Mouse (Mus musculus) midbrain, embryonic 11.5 days (tissue): ENCODE results near the gene Adam19. TPM values are rescaled to one million over a fixed set of nuclear protein-coding genes. Genes with fewer than 3 reads are reported as not detected.

Source experiments
- ATAC-seq: fragments of 200-750 bp; cut with Nextera tagmentation; 2 replicates; pipeline ENCODE4 v1.8.0; 2017; ENCODE audit warnings: moderate TSS enrichment, moderate library complexity; ENCODE audit not compliant: low FRiP score
- DNase-seq: peaks from one replicate; pipeline ENCODE4 v3.0.0; 2015; ENCODE audit warnings: low spot score; ENCODE audit errors: missing footprints
- H3K27ac ChIP-seq: fragments of 300-500 bp; sonication (generic); 2 replicates; pipeline ENCODE4 v1.5.1; 2014; ENCODE audit warnings: low read depth, low read length
- H3K27me3 ChIP-seq: fragments of 300-500 bp; sonication (generic); 2 replicates; pipeline ENCODE4 v1.6.1; 2014; ENCODE audit warnings: mild to moderate bottlenecking, low read length, moderate library complexity, mixed read lengths; ENCODE audit not compliant: control insufficient read depth, insufficient read depth
- H3K36me3 ChIP-seq: fragments of 300-500 bp; sonication (generic); 2 replicates; pipeline ENCODE4 v1.6.1; 2014; ENCODE audit warnings: mild to moderate bottlenecking, low read length, moderate library complexity, mixed read lengths; ENCODE audit not compliant: control insufficient read depth, insufficient read depth
- H3K4me1 ChIP-seq: fragments of 300-500 bp; sonication (generic); 2 replicates; pipeline ENCODE4 v1.6.1; 2014; ENCODE audit warnings: low read length; ENCODE audit not compliant: control insufficient read depth, insufficient read depth
- H3K4me2 ChIP-seq: fragments of 300-500 bp; sonication (generic); 2 replicates; pipeline ENCODE4 v1.6.1; 2014; ENCODE audit warnings: mild to moderate bottlenecking, moderate library complexity
- H3K4me3 ChIP-seq: fragments of 300-500 bp; sonication (generic); 2 replicates; pipeline ENCODE4 v1.5.1; 2014; ENCODE audit warnings: low read depth, low read length
- H3K9ac ChIP-seq: fragments of 300-500 bp; sonication (generic); 2 replicates; pipeline ENCODE4 v1.6.1; 2014; ENCODE audit warnings: low read length
- H3K9me3 ChIP-seq: fragments of 300-500 bp; sonication (generic); 2 replicates; pipeline ENCODE4 v1.6.1; 2016; ENCODE audit warnings: low read length; ENCODE audit not compliant: control insufficient read depth
- WGBS: fragments of 180-500 bp; shearing (Covaris S2); extraction: QIAGEN DNeasy Blood & Tissue Kit; methylation state at CpG from one replicate; pipeline ENCODE4 v1.1.7; 2014; 5-methylcytosine and 5-hydroxymethylcytosine counted together
- polyA plus RNA-seq: library from polyadenylated mRNA; unstranded; fragments of >200 nt; fragmentation: Nextera tagmentation; extraction: Ambion mirVana; gene quantifications from 2 replicates; pipeline ENCODE4 v1.2.1, GENCODE M21; 2014

Gene Adam19
- polyA plus RNA-seq, 1 experiment from 2014 or later = 6.1 TPM

GRCm38 (mm10) chr11:46077304-46077703, 21.5 kb downstream of the Adam19 start:
- Histone ChIP-seq H3K27ac (no peak overlapping the region), H3K27me3 (no peaks in the 10 kb centered on the region), H3K4me1 (no peaks in the 10 kb centered on the region), H3K9ac (no peak overlapping the region), H3K4me2 (no peak overlapping the region), H3K4me3 (no peak overlapping the region), H3K36me3 (no peaks in the 10 kb centered on the region), H3K9me3 (no peaks in the 10 kb centered on the region)
- ATAC-seq (no peak), DNase-seq (no peak)
- WGBS = 92% methylated on average over 5 of the region's 5 CpGs

DNA sequence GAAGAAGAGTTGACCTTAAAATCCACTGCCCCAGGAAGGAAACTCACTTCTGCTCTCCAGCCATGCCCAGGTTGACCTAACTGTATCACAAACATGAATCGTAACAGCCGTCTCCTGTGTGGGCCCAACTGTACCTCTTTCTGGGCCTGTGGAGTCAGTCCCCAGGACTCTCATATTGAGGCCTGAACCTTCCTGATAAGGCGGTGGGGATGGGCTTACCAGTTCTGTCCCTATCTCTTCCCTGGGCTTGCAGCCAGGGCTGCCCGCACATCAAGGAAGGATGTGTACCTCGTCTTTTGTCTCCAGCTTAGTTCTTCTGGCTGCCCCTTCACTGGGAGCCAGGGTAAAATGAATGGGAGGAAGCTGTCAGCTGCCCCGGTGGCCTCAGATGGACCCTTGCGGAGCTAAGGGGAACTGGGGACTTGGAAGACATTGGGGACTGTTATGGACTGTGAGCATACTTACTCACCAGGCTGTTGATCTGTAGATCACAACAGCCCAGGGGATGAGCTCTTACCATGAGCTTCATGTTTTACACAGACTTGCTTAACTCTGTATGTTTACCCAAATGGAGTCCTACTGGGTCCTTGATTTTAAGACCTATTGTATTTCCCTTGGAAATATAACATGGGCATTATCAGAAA, 22.1 kb downstream of the Adam19 start:
- DNase-seq (no peak), ATAC-seq (no peak)
- Histone ChIP-seq H3K9me3 (no peaks in the 10 kb centered on the region), H3K4me2 (no peak overlapping the region), H3K4me1 (no peaks in the 10 kb centered on the region), H3K27ac (no peak overlapping the region), H3K36me3 (no peaks in the 10 kb centered on the region), H3K9ac (no peak overlapping the region), H3K27me3 (no peaks in the 10 kb centered on the region), H3K4me3 (no peak overlapping the region)
- 90% methylated on average over 7 of the region's 7 CpGs for WGBS

- Histone ChIP-seq H3K9me3 (no peaks in the 10 kb centered on the region), H3K4me1 (no peaks in the 10 kb centered on the region), H3K4me3 (no peak overlapping the region), H3K4me2 (no peak overlapping the region), H3K9ac (no peak overlapping the region), H3K36me3 (no peaks in the 10 kb centered on the region), H3K27me3 (no peaks in the 10 kb centered on the region), H3K27ac (no peak overlapping the region)
- ATAC-seq (no peak), DNase-seq (no peak)
- WGBS = 96% methylated on average over 2 of the region's 2 CpGs
Observed at GRCm38 (mm10) chr11:46081075-46081474, 25.3 kb downstream of the Adam19 start.

DNA sequence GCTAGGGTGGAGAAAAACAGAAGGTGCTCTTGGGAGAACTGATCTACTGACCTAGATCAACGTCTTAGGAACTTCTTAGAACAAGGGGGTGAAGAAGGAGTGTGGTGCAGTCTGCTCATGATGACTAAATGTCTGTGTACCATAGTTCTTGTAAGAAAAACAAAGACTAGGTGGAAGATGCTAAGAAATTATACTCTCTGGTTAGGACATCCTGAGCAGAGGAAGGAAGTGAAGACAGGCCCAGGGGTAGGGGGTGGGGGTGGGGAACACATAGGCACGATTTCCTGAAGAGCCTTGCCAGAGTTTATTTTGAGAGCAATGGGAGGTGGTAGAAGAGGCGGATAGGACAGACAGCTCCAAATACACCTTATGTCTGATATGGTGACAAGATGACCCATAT, 27.6 kb downstream of the Adam19 start:
- no peak for DNase-seq
- no peak overlapping the region for H3K4me3 ChIP-seq
- no peak overlapping the region for H3K9ac ChIP-seq
- H3K27me3 ChIP-seq = no peaks in the 10 kb centered on the region
- H3K4me2 ChIP-seq = no peak overlapping the region
- H3K9me3 ChIP-seq = no peaks in the 10 kb centered on the region
- H3K4me1 ChIP-seq = no peaks in the 10 kb centered on the region
- H3K27ac ChIP-seq = no peak overlapping the region
- WGBS = 77% methylated on average over 3 of the region's 3 CpGs
- H3K36me3 ChIP-seq = no peaks in the 10 kb centered on the region
- ATAC-seq = no peak

GRCm38 (mm10) chr11:46083835-46084444, 28.1 kb downstream of the Adam19 start:
- Histone ChIP-seq H3K27me3 (no peaks in the 10 kb centered on the region), H3K4me1 (no peaks in the 10 kb centered on the region), H3K36me3 (no peaks in the 10 kb centered on the region), H3K9me3 (no peaks in the 10 kb centered on the region), H3K4me3 (no peak overlapping the region), H3K27ac (no peak overlapping the region), H3K4me2 (no peak overlapping the region), H3K9ac (no peak overlapping the region)
- no peak for DNase-seq
- 91% methylated on average over 11 of the region's 11 CpGs for WGBS
- no peak for ATAC-seq

GRCm38 (mm10) chr11:46084568-46084967, 28.8 kb downstream of the Adam19 start:
- Histone ChIP-seq H3K27ac (no peak overlapping the region), H3K4me1 (no peaks in the 10 kb centered on the region), H3K9me3 (no peaks in the 10 kb centered on the region), H3K27me3 (no peaks in the 10 kb centered on the region), H3K4me2 (no peak overlapping the region), H3K4me3 (no peak overlapping the region), H3K36me3 (no peaks in the 10 kb centered on the region), H3K9ac (no peak overlapping the region)
- no peak for DNase-seq
- ATAC-seq = no peak
- WGBS = 85% methylated on average over 3 of the region's 3 CpGs

- 95% methylated on average over 10 of the region's 10 CpGs for WGBS
- Histone ChIP-seq H3K9ac (no peak overlapping the region), H3K4me1 (no peaks in the 10 kb centered on the region), H3K27ac (no peak overlapping the region), H3K4me2 (no peak overlapping the region), H3K9me3 (no peaks in the 10 kb centered on the region), H3K27me3 (no peaks in the 10 kb centered on the region), H3K36me3 (no peaks in the 10 kb centered on the region), H3K4me3 (no peak overlapping the region)
- DNase-seq = no peak
- ATAC-seq = no peak
Observed at GRCm38 (mm10) chr11:46085398-46086163, 29.8 kb downstream of the Adam19 start.

GRCm38 (mm10) chr11:46086446-46086845, 30.7 kb downstream of the Adam19 start:
- no peaks in the 10 kb centered on the region for H3K4me1 ChIP-seq
- no peaks in the 10 kb centered on the region for H3K27me3 ChIP-seq
- H3K27ac ChIP-seq = no peak overlapping the region
- no peak overlapping the region for H3K9ac ChIP-seq
- WGBS = 93% methylated on average over 3 of the region's 3 CpGs
- H3K4me2 ChIP-seq = no peak overlapping the region
- H3K4me3 ChIP-seq = no peak overlapping the region
- no peaks in the 10 kb centered on the region for H3K9me3 ChIP-seq
- no peaks in the 10 kb centered on the region for H3K36me3 ChIP-seq
- DNase-seq (no peak), ATAC-seq (no peak)

- Histone ChIP-seq H3K36me3 (no peaks in the 10 kb centered on the region), H3K9ac (no peak overlapping the region), H3K4me2 (no peak overlapping the region), H3K4me3 (no peak overlapping the region), H3K27me3 (no peaks in the 10 kb centered on the region), H3K4me1 (no peaks in the 10 kb centered on the region), H3K9me3 (no peaks in the 10 kb centered on the region), H3K27ac (no peak overlapping the region)
- ATAC-seq (no peak), DNase-seq (no peak)
- 85% methylated on average over 4 of the region's 4 CpGs for WGBS
Observed at GRCm38 (mm10) chr11:46089081-46089713, 33.4 kb downstream of the Adam19 start.
